Mouse (Mus musculus): ENCODE results near the gene Oaz3. TPM values are rescaled to one million over a fixed set of nuclear protein-coding genes. Genes with fewer than 3 reads are reported as not detected.

The Oaz3 gene
- total RNA-seq, 2 experiments from 2014 or later: not detected

DNA sequence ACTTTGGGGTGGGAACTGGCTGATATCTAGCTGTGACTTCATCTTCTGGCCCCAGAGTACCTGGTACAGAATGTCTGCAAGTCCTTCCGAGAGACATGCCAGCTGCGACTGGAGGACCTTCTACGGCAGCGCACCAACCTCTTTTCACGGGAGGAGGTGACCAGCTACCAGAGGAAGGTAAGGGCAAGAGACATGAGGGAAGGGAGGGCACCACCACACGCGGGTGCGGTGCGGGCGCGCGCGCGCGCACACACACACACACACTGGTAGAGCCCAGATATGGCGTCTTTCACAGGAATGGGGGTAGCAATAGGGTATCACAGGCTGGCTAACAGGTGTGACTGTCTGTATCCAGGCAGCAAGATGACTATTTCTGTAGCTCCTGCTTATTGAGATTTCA lies 54.3 kb downstream of the Oaz3 start:
- DNase-seq (ENCODE audit: low spot score in 2 of 2): no peak

DNA sequence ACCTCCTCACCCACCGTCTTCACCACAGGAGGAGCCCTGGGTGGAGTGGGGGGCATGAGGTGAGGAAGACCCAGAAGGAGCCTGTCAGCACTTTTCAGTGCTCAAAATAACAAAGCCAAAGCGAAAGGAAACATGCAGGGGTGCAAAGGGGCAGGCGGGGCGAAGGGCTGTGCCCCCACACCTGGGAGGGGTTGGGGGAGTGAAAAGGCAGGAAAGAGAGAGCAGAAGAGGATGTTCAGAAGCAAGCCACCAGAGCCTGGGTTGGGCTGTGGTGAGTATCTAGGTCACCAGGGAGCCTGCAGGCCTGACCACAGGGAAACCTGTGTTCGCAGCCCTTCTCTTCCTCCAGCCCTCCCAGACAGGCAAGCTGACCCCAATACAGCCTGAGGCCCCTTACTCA lies 55.7 kb downstream of the Oaz3 start:
- no peak for DNase-seq (ENCODE audit: low spot score in 2 of 2)

DNA sequence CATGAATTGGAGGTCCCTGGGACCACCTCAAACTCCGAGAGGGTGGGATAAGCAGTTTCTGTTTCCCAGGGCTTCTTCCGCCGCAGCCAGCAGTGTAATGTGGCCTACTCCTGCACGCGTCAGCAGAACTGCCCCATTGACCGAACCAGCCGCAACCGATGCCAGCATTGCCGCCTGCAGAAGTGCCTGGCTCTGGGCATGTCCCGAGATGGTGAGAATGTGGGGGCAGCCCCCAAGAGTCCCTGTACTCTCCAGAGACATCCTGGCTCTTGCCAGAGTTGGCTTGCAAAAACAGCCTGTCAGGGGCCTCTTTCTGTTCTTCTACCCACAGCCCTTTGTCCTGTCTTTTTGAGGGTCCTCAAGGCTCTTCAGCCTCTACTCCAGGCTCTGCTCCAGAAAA lies 56.3 kb downstream of the Oaz3 start:
- no peak for DNase-seq (ENCODE audit: low spot score in 2 of 2)

DNA sequence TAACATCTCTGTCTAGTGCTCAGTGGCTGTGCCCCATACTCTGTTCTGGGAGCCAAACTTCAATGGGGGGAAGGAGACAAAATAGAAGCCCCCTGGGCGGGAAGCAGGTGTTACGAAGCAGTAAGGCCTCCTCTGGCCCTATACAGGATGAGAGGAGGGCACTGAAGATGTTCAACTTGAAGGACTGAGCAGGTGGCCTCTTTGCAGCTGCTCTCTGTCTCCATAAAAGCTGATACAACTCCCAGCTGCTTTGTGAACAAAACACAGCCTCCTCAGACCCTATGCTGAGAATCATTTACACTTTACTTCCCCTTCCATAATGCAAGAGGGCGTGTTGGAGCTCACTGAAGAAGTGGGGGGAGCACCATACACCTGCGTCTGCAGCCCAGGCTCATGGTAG lies 57.0 kb downstream of the Oaz3 start:
- DNase-seq (ENCODE audit: low spot score in 2 of 2): no peak

DNA sequence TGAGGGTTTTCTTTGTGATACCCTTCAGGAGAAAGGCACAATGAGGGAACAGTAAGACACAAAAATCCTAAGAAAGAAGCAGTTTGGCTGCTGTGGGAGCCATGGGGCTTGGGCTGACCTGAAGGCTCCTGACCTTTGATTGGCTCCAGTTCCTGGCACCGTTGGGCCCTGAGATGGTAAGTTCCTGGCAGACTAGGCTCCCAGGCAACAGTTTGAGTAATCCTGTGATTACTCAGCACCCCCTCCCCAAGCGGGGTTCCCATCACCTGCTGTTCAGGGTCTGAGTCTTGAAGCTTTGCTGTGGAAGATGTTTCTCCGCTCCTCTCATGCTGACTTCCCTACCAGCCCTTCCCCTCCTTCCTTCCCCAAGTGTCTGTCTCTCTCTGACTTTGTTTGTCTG lies 60.2 kb downstream of the Oaz3 start:
- no peak for DNase-seq (ENCODE audit: low spot score in 2 of 2)

Other genes with a start within 250 kb of the Oaz3 start
- not detected for gene Gm5286, start 247.2 kb downstream of the Oaz3 start, total RNA-seq (2021)
- not detected for gene Gm4778, start 179.9 kb downstream of the Oaz3 start, total RNA-seq (2021)
- gene Them4, start 133.8 kb downstream of the Oaz3 start, total RNA-seq (2021): 10 to 100 TPM; 18.5 to 20.1 TPM
- gene Them5, start 101.8 kb downstream of the Oaz3 start, total RNA-seq (2021): not detected
- gene C2cd4d, start 81.5 kb downstream of the Oaz3 start, total RNA-seq (2021): under 1 TPM in 1 of 2 experiments, not detected in 1; 0.46 TPM
- 1 to 10 TPM; 1.7 to 1.9 TPM for gene Rorc, start 71.1 kb downstream of the Oaz3 start, total RNA-seq (2021)
- gene Lingo4, start 45.4 kb downstream of the Oaz3 start, total RNA-seq (2021): under 1 TPM; 0.63 to 0.73 TPM
- 10 to 100 TPM; 37.8 to 39.0 TPM for gene Tdrkh, start 30.6 kb downstream of the Oaz3 start, total RNA-seq (2021)
- 10 to 100 TPM; 36.9 to 37.1 TPM for gene Mrpl9, start 597 bp downstream of the Oaz3 start, total RNA-seq (2021)
- 100 to 1,000 TPM; 147 to 160 TPM for gene Celf3, start 34.4 kb upstream of the Oaz3 start, total RNA-seq (2021)
- 1 to 10 TPM; 6.4 to 7.8 TPM for gene Riiad1, start 36.4 kb upstream of the Oaz3 start, total RNA-seq (2021)
- gene Snx27, start 138.8 kb upstream of the Oaz3 start, total RNA-seq (2021): 100 to 1,000 TPM; 106 TPM
- not detected for gene Gm10972, start 199.2 kb upstream of the Oaz3 start, total RNA-seq (2021)
- gene Tuft1, start 215.0 kb upstream of the Oaz3 start, total RNA-seq (2021): 1 to 10 TPM; 2.5 to 2.8 TPM
- 1 to 10 TPM; 1.6 to 3.1 TPM for gene Selenbp2, start 249.6 kb upstream of the Oaz3 start, total RNA-seq (2021)